Mouse (Mus musculus) thymus, adult 2 months (tissue): ENCODE data around the gene Pgam1. TPM values are rescaled to one million over a fixed set of nuclear protein-coding genes. Genes with fewer than 3 reads are reported as not detected.
"Not testable (repeated sequence)": the region's sequence is repeated elsewhere in the genome, so short reads cannot be mapped to it uniquely, and the experiment has no call there.

ENCODE experiments used
- DNase-seq: peaks from one replicate; pipeline ENCODE4 v3.0.0; 2021
- H3K27ac ChIP-seq: fragments of 200-500 bp; 2 replicates; pipeline ENCODE4 v1.5.1; 2012; ENCODE audit warnings: low read length, control low read depth; ENCODE audit not compliant: control insufficient read depth, insufficient read depth
- H3K27me3 ChIP-seq: fragments of 200-500 bp; 2 replicates; pipeline ENCODE4 v1.6.1; 2012; ENCODE audit warnings: mild to moderate bottlenecking, low read length, moderate library complexity, mixed read lengths; ENCODE audit not compliant: control insufficient read depth, insufficient read depth
- H3K36me3 ChIP-seq: fragments of 200-500 bp; 2 replicates; pipeline ENCODE4 v1.6.1; 2012; ENCODE audit warnings: mild to moderate bottlenecking, low read length, moderate library complexity; ENCODE audit not compliant: control insufficient read depth, insufficient read depth
- H3K4me1 ChIP-seq: fragments of 200-500 bp; replicated peaks from 2 replicates; pipeline ENCODE4 v1.6.1; 2012; ENCODE audit warnings: low read length; ENCODE audit not compliant: control insufficient read depth, insufficient read depth
- H3K4me3 ChIP-seq: fragments of 200-500 bp; 2 replicates; pipeline ENCODE4 v1.5.1; 2012; ENCODE audit warnings: mild to moderate bottlenecking, low read length, control low read depth, moderate library complexity; ENCODE audit not compliant: control insufficient read depth, insufficient read depth
- CTCF ChIP-seq: fragments of 200-500 bp; IDR thresholded peaks from 2 replicates; pipeline ENCODE4 v1.5.1; 2012; ENCODE audit warnings: mild to moderate bottlenecking, control low read depth, low read length, moderate library complexity, borderline replicate concordance; ENCODE audit not compliant: control insufficient read depth, poor library complexity, insufficient read depth; ENCODE audit errors: extremely low read depth
- POLR2A ChIP-seq: fragments of 200-500 bp; IDR thresholded peaks from 2 replicates; pipeline ENCODE4 v1.6.1; 2012; ENCODE audit warnings: mild to moderate bottlenecking, low read length, control low read depth, moderate library complexity; ENCODE audit not compliant: control insufficient read depth, poor library complexity, insufficient read depth; ENCODE audit errors: extremely low read depth
- WGBS: fragments of 180-500 bp; shearing (Covaris S2); methylation state at CpG from one replicate; pipeline ENCODE4 v1.1.7; 2018; 5-methylcytosine and 5-hydroxymethylcytosine counted together
- polyA plus RNA-seq: library from polyadenylated mRNA; depleted of rRNA; stranded (reverse); fragments of >200 nt; gene quantifications from 2 replicates; pipeline ENCODE4 v1.2.3, GENCODE M21; 2012

Gene Pgam1
- polyA plus RNA-seq, 1 experiment, result 187 TPM

DNA sequence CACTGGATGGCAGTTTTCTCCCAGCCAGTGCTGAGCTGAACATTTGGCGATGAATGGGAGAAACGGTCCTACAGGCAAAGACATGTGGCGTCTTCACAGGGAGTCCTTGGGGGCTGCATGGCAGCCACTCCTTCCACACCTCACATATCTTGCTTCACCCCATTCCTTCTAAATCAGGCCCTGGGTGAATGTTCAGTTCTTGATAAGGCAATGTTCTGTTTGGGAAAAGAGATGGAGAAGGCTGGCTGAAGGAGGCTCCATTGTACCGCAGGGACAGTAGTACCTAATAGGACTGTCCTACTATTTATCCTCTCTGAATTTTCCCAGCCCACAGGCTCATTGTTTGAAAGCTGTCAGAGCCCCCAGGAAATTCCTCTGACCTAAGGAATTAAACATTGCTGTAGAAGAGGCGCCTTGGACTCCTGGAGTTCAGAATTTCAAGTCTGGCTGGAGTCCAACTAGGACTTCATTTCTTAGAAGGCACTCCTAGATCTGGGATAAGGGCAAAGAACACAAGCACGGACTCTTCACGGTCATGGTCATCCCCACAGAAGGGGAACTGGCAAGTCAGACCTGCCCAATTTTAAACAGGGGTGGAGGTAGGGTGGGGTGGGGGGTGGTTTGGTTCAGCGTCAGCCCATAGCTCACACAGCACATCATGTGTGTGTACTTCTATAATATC is 4.5 kb upstream of the Pgam1 start:
- no peaks in the 10 kb centered on the region for H3K27me3 ChIP-seq
- whole genome bisulfite sequencing, result 80% methylated on average over 8 of the region's 8 CpGs
- TF ChIP-seq CTCF (no peak), POLR2A (no peak)
- no peak for DNase-seq
- no peak overlapping the region for H3K27ac ChIP-seq
- no peaks in the 10 kb centered on the region for H3K36me3 ChIP-seq
- peaks cover 4% of the 10 kb centered on the region for H3K4me1 ChIP-seq
- no peak overlapping the region for H3K4me3 ChIP-seq

DNA sequence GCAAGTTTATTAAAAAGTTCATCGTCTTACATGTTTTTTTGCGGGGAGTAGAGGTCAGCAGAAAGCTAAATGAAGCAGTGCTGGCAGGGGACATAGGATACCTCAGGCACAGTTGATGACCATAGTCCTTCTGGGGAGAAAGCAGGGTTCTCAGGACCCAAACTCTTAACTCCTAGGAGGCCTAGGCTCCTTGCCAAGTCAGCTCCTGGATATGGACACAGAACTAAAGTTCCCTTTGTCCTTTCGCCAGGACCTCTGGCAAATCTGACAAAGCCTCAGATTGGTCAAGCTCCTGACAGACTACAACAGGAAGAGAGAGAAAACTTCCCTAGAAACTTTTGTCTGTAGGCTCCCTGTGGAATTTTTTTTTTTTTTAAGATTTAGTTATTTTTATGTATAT is 3.0 kb upstream of the Pgam1 start:
- Histone ChIP-seq H3K27ac (no peak overlapping the region), H3K4me1 (peaks cover 10% of the 10 kb centered on the region), H3K27me3 (no peaks in the 10 kb centered on the region), H3K4me3 (no peak overlapping the region), H3K36me3 (no peaks in the 10 kb centered on the region)
- TF ChIP-seq POLR2A (no peak), CTCF (no peak)
- over 99% methylated on average over 3 of the region's 3 CpGs for WGBS
- no peak for DNase-seq

DNA sequence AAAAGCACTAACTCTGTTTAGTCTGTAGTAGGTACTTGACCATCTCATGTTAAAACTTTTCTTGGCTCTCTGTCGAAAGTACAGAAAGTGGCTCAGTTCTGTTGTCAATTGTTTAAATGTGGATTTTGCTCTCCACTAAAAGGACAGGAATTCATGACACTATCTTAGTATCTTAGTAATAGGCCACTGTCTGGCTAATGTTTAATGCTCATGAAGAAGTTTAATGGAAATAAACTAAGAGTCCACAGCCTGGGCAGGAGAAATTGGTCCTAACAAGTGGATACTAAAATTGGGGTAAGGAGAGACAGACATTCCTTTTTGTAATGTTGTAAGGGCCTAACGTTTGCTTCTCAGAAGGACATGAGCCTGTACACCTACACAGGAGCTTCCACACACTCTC is 1.3 kb upstream of the Pgam1 start:
- peaks cover 11% of the 10 kb centered on the region for H3K4me1 ChIP-seq
- H3K4me3 ChIP-seq, result no peak overlapping the region
- WGBS, result 91% methylated on average over 2 of the region's 2 CpGs
- no peak for DNase-seq
- TF ChIP-seq POLR2A, result no peak
- no peak for TF ChIP-seq CTCF
- no peak overlapping the region for H3K27ac ChIP-seq
- H3K27me3 ChIP-seq, result no peaks in the 10 kb centered on the region
- no peaks in the 10 kb centered on the region for H3K36me3 ChIP-seq

DNA sequence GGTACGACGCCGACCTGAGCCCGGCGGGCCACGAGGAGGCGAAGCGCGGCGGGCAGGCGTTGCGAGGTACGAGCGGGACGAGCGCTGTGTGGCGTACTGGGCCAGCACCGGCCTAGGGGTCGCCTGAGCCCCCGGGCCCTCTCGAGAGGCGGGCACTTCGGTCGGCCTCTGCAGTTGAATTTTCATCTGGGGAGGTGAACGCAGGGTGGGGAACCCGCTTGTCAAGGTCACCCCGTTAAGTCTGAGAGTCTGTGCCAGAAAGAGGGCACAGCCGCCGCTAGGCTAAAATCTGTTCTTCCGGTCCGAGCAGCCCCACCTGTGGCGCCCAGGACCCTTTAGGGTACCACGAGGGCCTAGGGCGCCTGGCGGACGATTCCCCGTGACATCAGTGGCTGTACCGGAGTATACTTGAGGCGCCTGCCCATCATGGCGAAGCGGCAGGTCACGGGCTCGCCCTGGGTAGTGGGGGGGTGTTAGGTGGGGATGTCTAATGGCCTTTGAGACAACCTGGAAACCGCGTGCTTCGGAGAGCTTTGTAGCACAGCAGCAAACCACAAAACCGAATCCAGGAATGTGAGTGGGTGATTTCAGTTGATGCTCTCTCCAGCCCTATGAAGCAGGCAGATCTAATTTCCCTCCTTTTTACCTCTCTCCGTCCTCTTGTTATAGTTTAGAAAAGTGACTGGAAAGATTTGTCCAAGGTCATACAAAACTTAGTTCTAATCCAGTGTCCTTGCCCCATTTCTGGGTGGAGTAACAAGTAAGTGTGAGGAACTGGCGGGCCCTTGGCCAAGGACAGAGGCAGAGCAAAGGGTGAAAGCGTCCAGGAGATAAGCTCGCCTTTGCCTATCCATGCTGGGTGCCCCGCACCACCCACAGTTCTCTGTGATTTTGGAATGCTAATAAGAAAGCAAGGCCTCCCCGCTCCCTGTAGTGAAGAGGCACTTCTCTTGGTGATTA is 678 bp downstream of the Pgam1 start:
- no peak overlapping the region for H3K27ac ChIP-seq
- WGBS, result 2% methylated on average over 53 of the region's 53 CpGs
- H3K4me1 ChIP-seq, result peaks cover 11% of the 10 kb centered on the region
- no peaks in the 10 kb centered on the region for H3K27me3 ChIP-seq
- peak; percentile 53 for DNase-seq
- H3K4me3 ChIP-seq, result peak overlapping the region; percentile 51
- H3K36me3 ChIP-seq, result peaks cover 17% of the 10 kb centered on the region
- no peak for TF ChIP-seq CTCF
- no peak for TF ChIP-seq POLR2A

DNA sequence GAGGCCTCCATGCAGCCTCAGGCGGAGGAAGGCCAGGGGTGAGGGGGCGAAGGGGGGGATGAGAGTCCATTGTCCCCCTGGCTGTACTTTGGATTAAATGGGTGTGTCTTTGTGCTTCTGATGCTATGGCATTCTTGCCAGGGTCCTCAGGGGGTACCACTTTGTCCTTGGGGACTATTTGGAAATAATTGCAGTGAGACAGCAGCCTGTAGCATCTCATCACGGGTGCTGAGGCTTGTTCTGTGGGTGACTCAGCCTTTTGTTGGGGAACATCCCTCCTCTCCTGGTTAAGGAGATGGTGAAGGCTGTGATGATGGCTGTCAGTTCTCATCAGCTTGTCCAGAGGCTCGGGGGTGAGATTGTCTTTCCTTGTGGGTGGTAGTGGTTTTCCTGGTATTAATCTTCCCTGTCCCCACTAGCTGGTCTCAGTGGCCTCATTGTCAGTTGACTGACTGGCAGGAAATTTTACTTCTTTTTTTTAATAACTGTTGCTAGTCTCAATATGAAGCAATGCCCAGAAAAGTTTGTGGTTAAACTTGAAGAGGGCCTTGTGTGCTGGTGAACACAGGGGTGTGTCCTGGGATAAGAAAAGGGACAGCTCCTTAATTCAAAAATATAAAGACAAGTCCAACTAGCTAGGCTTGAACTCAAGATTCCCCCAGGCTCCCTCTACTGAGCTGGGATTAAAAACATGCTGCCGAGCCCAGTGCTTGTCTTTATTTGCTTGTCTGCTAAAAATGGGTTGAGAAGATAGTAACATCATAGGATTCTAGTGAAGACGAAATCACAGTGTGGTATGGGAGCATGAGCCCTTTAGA is 2.3 kb downstream of the Pgam1 start:
- no peak for DNase-seq
- no peak for TF ChIP-seq POLR2A
- no peak for TF ChIP-seq CTCF
- WGBS, result 60% methylated on average over 6 of the region's 6 CpGs
- Histone ChIP-seq H3K36me3 (peaks cover 22% of the 10 kb centered on the region), H3K4me3 (no peak overlapping the region), H3K27ac (no peak overlapping the region), H3K27me3 (no peaks in the 10 kb centered on the region), H3K4me1 (peaks cover 11% of the 10 kb centered on the region)

DNA sequence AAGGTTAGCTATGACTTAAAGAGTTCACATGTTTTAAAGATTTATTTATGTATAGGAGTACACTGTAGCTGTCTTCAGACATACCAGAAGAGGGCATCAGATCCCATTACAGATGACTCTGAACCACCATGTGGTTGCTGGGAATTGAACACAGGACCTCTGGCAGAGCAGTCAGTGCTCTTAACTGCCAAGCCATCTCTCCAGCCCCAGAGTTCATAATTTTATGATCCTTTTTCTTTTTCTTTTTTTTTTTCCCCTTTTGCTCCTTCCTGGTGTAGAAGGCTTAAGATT is 2.8 kb downstream of the Pgam1 start:
- H3K27ac ChIP-seq, H3K4me3 ChIP-seq, H3K27me3 ChIP-seq, DNase-seq: not testable (repeated sequence)
- Histone ChIP-seq H3K36me3 (peaks cover 27% of the 10 kb centered on the region), H3K4me1 (peaks cover 11% of the 10 kb centered on the region)
